Mouse (Mus musculus): ENCODE results near the gene D5Ertd579e.

The D5Ertd579e gene

GRCm38 (mm10) chr5:36602028-36602427 is 93.8 kb downstream of the D5Ertd579e start:
- DNase-seq (ENCODE audit: low spot score) = no peak

- no peak for DNase-seq (ENCODE audit: low spot score)
These were observed 94.3 kb downstream of the D5Ertd579e start for GRCm38 (mm10) chr5:36601492-36601891.

DNA sequence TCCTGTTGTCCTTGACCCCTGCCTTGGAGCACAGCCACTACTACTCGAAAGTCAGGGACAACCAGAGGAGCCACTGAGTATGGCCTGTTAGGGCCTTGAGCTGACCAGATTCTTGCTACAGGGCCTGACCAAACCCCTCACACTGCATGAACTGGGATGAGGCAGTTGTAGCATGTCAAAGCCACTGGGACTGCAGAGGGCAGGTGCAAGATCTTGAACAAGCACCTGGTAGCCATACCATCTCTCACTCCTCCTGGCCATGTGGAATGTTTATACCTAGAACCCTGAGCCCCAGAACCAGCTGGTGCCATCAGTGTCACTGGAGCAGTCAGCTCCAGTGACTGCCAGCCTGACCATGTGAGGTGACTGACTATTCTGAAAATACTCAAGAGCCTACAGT is 96.9 kb downstream of the D5Ertd579e start:
- no peak for DNase-seq (ENCODE audit: low spot score)

DNA sequence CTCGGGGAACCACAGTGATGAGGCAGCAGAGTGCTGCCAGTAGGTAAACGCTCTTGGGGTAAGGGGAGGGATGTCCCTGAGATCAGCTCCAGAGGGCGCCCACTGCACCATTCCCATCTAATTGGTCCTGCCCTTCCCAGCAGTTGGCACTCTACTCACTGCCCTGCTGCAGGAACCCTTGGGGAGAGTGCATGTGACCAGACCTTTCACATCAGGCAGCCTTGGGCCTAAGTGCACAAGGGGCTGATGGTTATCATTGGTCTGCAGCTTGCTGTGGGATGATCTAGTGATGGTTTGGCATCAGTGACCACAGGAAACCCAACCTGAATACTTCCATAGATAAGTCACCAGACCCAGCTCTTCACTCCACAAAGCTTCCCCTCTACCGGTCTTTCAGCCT is 98.2 kb downstream of the D5Ertd579e start:
- DNase-seq (ENCODE audit: low spot score) = peak; percentile 20

DNA sequence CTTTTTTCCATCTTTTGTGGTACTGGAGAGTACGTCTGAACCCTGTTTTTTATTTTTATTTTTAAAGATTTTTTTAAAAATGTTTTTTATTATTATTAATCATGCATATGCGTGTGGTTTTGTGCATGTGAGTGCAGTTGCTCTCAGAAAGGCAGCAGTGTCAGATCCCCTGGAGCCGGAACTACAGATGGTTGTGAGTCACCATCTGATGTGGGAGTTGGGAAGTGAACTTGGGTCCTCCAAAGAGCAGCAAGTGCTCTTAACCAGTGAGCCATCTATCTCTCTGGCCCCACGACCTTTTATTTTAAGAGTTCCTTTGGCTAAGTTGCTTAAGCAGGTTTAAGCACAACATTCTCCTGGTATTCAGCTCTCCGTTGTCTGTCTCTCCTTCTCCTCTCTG is 99.6 kb downstream of the D5Ertd579e start:
- DNase-seq (ENCODE audit: low spot score) = no peak

DNA sequence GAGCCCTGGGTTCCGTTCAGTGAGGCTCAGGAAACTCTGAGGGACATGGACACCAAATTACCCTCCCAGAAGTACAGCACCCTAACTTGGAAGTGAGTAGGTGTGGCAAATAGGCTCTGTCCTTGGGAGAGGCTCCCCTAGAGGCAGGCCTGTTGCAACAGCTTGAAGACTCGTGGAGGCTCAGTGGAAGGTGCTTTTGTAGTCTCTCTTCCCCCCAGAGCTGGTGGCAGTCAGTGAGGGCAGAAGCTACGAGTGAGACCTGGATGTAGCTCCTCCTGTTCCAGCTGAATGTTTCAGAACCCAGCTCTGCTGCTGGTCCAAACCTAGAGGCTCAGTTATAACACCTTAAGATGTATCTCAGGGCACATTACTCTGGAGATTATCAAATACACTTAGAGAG is 100.7 kb downstream of the D5Ertd579e start:
- no peak for DNase-seq (ENCODE audit: low spot score)

GRCm38 (mm10) chr5:36594344-36594743 is 101.5 kb downstream of the D5Ertd579e start:
- no peak for DNase-seq (ENCODE audit: low spot score)

- DNase-seq (ENCODE audit: low spot score) = no peak
These were observed 102.6 kb downstream of the D5Ertd579e start, which contains the start of gene Tbc1d14 for GRCm38 (mm10) chr5:36593176-36593575. Gene Tbc1d14 (minus strand): TSS chr5:36593276.

GRCm38 (mm10) chr5:36590499-36590920 is 105.3 kb downstream of the D5Ertd579e start:
- DNase-seq (ENCODE audit: low spot score) = no peak

GRCm38 (mm10) chr5:36584299-36584698 is 111.5 kb downstream of the D5Ertd579e start:
- DNase-seq (ENCODE audit: low spot score) = no peak

DNA sequence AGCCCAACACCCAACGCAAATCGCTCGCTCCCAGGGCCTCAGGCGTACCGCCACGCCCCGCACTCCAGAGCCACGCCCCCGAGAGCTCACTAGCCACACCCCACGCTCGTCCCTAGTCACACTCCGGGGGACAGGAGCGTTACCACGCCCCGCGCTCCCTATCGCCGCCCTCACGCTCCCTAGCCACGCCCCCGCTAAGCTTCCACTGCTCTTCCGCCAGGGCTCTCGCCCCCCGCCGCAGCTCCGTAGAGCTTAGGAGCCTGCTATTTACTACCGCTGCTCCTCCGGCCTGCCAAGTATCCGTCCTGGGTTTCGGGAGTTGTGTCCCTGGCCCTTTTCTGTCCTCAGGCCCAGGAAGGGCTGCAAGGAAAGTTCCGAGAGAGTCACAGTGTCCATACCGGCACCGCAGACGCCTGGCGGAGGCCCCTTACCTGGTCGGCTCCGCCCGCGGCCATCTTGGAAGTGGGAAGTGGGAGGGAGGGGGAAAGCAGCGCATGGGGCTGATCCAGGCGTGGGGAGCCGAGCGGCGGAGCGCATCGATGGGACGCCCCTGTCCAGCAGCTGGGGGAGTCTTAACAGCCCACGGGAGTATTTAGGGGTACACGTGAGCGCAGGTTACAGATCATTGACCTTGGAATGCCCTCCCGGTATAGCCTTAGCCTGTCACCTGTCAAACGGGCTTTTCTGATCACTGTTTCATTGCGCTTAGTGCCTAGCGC is 113.7 kb downstream of the D5Ertd579e start:
- peak; percentile 100 for DNase-seq (ENCODE audit: low spot score)

GRCm38 (mm10) chr5:36581259-36581923 is 114.4 kb downstream of the D5Ertd579e start:
- DNase-seq (ENCODE audit: low spot score) = no peak

GRCm38 (mm10) chr5:36579967-36580366 is 115.9 kb downstream of the D5Ertd579e start:
- no peak for DNase-seq (ENCODE audit: low spot score)

DNA sequence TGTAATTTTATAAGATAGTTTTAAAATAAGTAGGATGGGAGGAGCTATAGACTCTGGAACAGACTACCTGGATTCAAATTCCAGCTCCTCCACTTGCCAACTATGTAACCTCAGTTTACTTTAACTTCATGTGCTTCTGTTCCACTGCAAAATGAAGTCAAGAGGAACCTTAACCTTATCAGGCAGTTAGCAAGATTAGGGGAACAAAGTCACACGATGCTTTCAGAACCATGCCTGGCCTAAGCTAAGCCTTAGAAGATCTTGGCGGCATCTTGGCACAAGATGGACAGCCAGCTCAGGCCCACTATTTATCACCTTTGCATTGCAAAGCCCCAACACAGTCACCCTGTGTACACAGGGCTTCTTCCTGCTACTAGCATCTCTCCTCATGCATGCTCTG is 116.8 kb downstream of the D5Ertd579e start:
- DNase-seq (ENCODE audit: low spot score) = no peak

DNA sequence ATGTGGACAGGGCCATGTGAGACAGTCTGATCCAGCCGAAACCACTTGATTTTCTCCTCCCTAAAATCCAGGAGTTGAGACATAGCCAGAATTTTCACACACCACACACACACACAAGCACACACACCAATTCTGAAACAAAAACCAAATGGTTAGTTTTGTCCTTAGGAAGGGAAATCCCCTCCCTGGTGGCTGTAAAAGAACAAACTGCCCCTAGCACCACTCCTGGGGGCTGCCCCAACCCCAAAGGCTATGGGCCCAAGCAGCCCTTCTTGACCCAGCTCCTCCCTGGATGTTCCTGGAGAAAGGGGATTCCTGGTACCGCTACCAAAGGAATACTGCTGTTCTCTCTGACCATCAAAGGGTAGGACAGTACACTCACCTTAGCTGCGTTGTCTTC is 119.4 kb downstream of the D5Ertd579e start:
- no peak for DNase-seq (ENCODE audit: low spot score)

DNA sequence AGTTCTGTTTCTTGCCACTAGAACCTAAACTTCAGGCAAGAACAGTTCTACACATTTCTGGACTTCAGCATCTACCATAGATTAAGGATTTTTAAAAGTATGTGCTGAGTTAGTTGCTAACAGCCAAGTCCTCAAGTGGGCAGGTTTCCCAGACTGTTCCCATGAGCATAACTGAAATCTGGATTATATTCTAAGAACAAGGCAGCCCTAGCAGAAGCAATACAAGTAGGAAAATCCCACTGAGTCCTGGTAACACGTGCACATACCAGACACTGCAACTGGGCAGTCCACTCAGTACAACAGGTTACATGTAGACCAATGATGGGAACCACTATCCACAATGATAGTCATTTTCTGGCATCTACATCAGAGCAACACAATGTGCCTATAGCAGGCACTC is 120.1 kb downstream of the D5Ertd579e start:
- DNase-seq (ENCODE audit: low spot score) = no peak

DNA sequence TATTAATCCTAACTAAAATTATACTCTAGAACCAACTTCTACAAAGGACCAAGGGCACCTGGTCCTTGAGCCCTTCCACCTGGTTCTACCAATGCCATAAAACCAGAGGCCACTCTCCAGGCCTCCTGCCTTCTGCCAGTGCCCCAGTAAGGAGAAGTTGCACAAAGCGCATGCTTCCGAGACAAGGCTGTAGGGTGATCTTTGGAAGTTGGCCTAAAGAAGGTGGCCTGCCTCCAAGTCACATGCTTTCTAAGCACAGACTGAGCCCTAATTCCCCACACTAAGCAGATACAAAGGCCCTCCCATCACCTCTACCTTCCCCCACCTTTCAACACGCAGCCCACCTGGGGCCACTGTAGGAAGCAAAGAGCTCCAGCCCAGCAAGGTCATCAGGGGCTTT is 120.6 kb downstream of the D5Ertd579e start:
- peak; percentile 44 for DNase-seq (ENCODE audit: low spot score)

- DNase-seq (ENCODE audit: low spot score) = peak; percentile 35
These were observed 121.5 kb downstream of the D5Ertd579e start for GRCm38 (mm10) chr5:36574147-36574870.

GRCm38 (mm10) chr5:36573354-36573753 is 122.5 kb downstream of the D5Ertd579e start:
- no peak for DNase-seq (ENCODE audit: low spot score)

GRCm38 (mm10) chr5:36571371-36571770 is 124.5 kb downstream of the D5Ertd579e start:
- DNase-seq (ENCODE audit: low spot score) = no peak

DNA sequence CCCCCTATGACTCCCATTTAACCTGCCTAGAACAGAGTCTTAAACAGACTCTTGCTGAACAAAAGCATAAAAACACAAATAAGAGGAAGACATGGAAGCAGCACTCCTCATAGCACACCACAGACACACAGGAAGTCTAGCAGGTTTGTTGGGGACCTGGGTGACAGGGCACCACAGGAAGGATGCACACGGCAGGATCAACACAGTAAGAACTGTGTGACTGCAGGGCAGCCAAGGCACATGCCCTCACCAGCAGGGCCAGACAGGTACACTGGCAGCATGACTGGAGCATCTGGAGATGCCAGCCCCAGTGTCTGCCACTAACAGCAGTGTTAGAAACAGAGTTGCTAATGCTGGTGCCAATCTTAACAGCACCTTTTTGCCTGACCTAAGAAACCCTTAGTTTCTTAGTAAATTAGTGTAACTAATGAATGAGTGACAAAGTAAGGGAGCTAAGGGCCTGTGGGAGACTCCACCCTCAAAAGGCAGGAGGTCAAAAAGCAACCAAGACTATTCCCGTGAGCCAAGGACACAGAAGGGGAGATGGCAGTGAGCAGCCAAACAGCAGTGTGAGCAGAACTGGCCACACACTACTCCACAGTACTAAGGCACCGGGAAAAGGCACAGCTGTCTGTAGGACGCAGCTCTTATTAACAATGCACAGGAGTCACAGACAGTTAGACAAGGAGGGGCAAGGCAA is 125.1 kb downstream of the D5Ertd579e start:
- no peak for DNase-seq (ENCODE audit: low spot score)

GRCm38 (mm10) chr5:36570098-36570497 is 125.7 kb downstream of the D5Ertd579e start:
- no peak for DNase-seq (ENCODE audit: low spot score)

Measured in urinary bladder, postnatal 14 days (tissue).